Mouse (Mus musculus): Measurements from ENCODE around the gene Atp11c.

The Atp11c gene

DNA sequence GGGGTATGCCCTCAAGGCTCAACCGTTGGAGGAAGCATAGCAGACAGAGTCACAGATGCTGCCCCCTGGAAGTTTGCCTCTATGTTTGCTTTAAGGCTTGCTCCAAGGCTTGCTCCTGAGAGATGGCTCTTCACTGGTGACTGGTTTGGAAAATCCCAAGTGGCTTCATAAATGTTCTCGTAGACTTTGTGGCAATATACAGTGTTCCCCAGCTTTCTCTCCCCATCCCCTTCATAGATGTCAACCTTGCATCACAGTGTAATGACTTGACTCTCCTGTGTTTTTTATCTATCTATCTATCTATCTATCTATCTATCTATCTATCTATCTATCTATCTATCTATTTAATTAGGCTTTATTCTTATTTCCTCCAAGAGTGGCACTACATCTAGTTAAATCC lies at the start of gene Atp11c:
Gene Atp11c (minus strand): TSS at position 101 of the 400 bp plus-strand sequence.
- 87% methylated on average over 2 of the region's 2 CpGs for WGBS

DNA sequence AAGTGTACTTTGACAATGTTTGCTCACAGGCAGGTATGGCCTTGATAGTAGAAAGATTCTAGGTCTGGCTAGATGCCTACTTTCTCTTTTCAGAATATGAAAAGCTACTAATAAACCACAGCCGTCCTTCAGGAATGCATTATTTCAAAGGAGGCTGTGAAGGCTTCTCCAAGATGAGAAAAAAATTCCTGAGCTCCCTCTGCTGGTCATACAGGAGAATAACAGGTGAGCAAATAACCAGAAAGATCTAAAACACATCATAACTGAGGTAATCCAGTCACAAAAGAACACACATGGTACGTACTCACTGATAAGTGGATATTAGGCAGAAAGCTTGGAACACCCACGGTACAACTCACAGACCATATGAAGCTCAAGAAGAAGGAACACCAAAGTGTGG lies 16.7 kb upstream of the Atp11c start:
- WGBS = 23% methylated on average over 3 of the region's 3 CpGs

DNA sequence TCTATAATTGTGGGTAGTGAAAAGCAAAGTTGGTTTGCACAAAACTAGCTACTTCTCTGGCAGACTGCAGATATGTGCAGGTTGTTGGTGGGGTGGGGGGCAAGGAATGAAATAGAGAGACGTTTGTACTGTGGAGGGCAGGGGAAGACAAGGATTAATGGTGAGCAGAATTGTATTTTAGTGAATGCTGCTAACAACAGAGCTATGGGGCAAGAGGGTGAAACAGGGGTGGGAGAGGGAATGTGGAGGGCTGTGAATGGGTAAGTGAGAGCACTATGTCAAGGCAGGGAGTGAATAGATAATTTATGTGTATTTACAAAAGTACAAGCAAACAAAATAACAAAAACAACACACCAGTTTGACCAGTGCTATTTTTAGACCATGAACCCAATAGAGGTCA lies 22.0 kb downstream of the Atp11c start:
- 32% methylated on average over 1 of the region's 1 CpGs for WGBS

DNA sequence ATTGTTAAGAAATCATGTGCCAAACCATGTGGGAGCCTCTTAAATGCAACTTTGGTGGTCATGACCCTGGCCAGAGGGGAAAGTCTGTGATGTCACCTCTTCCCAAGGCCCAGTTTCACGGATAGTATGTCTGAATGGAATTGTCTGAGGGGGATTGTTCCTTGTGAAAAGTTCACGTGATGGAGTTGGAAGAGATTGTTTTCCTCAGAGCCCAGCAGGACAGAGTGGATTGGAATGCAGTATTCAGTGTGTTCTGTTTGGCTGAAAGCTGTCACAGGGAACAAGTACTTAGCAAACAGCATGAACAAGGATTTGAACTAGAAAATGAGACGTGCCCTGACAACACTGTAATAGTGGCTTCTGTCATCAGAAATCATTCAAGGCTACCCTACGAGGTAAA lies 37.3 kb downstream of the Atp11c start:
- 47% methylated on average over 4 of the region's 4 CpGs for WGBS

DNA sequence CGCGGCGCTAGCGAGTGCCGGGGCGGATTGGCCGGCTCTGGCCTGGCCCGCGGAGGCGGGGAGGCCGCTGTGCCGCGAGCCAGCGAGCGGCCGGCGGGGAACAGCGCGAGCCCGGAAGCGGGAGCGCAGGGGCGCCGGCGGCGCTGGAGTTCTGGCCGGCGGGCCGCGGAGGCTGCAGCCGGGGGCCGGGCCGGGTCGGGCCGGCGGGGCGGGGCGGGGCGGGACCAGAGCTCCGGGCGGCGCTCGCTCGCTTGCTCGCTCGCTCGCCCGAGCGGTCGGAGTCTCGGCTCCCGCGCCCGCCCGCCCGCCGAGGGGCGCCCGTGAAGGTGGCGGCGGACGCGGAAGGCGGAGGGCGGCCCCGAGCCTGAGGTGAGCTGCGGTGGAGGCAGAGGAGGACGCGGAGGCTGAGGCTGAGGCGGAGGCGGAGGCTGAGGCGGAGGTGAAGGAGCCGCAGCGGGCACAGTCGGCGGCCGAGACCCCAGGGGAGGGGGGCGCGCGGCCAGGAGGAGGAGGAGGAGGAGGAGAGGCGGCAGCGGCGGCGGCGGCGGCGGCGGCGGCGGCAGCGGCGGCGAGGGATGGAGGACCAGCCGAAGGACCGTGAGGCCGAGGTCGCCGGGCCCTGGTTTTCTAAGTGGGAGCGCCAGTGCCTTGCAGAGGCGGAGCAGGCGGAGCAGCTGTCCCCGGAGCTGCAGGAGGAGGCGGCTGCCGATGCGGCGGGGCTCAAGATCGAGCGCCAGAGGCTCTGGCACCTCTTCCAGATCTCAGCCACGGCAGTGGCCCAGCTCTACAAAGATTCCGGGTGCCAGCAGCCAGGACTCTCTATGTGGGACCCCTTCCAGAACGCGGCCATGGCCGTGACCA lies 44.8 kb downstream of the Atp11c start:
- WGBS = 4% methylated on average over 62 of the region's 113 CpGs

DNA sequence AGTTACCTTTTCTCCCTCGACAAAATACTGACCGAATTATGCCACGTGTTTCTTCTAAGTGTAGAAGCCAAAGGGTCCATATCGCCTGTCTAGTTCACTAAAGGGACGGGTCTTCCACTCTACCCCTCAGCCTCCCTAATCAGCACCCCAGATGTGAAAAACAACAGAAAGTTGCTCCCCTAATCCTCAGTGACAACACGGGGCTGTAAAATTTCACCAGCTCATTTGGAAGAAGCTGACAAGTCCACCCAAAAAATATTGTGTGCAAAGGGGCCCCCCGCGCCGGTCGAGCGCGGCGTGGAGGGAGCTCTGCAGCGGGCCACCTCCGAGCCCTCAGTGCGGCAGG lies 45.4 kb downstream of the Atp11c start:
- WGBS = 5% methylated on average over 16 of the region's 16 CpGs

DNA sequence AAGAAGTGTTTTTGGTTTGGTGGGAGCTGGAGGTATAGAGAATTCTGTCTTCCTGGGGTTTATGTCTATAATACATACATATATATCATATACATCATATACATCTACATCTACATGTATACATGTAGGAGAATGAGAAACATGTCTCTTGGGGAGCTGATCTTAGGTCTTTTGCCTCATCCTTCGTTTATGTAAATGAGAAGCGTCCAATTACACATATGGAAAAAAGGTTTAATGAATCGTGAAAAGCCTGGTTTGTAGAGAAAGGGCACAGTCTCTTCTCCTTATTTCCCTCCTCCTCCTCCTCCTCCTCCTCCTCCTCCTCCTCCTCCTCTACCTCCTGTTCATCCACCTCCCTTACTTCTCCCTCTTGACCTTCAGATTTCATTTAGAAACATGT lies 46.6 kb downstream of the Atp11c start:
- WGBS = 53% methylated on average over 3 of the region's 3 CpGs

DNA sequence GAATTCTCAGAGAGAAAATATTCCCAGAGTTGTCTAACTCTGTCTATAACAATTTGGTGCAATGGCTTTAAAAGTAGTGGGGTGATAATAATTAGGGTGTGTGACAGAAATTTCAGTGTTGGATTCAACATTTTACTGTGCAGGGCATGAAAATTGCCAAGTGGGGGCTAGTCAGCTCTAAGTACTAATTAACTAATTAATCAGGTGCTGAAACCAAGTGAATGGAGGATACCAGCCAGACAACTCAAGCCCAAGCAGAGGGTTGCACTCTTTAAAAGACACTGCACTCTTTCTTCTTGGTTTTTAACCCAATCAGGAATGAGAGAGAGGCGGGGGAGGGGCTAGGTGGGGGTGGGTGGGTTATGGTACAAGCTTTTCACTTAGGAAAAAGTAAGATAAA lies 47.1 kb downstream of the Atp11c start:
- WGBS = 31% methylated on average over 1 of the region's 1 CpGs

DNA sequence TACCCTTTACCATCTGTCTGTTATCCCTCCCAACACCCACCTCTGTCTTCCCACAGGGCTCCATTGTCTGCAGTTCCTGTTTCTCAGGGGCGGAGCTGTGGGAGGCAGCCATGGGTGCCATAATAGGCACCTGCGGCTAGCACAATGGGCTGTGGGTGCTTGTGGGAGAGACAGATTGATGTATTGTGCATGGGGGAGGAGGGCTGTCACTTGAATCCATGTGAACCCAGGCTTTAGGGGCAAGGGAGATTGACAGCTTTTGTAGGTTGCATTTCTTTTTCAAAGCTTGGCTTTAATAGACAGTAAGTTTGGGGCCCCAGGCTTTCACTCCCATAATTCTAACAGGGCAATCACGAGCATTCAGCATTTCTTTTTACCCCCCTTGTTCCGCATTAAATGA lies 48.4 kb downstream of the Atp11c start:
- 73% methylated on average over 4 of the region's 4 CpGs for WGBS

DNA sequence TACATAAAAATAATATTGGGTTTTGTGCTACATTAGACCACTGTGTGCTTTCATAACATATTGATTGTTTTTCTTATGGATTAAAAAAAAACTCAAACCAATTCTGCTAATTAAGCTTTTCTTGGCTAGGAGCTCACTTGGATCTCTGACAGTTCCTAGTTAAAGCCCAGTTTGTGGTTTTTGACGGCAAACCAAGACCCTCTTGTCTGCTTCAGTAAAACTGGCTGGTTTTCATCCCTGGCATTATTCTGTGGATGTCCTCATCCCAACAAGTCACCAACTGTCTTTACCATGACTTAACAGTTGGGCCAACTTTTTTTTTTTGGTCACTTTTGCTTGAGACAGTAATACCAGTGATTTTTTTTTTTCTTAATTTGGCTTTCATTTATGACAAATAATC lies 49.6 kb downstream of the Atp11c start:
- WGBS = 58% methylated on average over 1 of the region's 1 CpGs

DNA sequence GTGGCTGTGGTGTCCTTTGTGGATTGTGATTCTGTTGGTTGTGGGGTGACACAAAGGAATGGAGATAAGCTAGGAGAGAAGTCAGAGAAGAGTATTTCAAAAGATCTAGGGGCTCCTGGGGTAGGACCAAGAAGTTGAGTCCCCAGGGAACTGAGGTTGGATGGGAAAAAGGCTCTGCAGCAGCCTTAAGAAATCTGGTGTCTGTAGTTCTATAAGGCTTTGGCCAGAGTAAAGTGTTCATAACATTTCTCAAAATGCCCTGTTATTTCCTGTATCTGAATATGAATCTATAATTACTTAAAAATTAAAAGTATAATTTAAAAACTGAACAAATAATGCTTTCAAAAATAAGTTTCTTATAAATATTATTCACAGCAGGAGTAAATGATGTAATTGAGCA lies 53.3 kb downstream of the Atp11c start, which contains the start of gene Gm7073:
Gene Gm7073 (minus strand): TSS at position 101 of the 400 bp plus-strand sequence.

DNA sequence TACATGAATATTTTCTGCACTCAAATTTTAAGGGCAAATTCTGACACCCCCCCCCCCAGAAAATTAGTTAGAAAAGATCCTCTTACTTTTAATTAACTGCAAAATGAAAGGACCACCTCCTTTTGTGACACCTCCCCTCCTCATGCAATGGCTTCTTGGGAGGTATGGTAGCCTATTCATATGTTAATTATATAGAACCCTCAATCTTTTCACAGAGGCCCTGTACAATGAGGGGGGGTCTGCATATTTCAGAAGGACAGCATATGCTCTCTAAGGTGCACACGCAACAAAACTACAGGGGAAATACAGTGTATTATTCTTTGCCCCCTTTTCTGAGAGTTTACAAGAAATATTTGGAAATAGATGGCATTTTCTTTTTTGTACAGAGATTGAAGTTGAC lies 94.7 kb downstream of the Atp11c start:
- WGBS = 81% methylated on average over 1 of the region's 1 CpGs

DNA sequence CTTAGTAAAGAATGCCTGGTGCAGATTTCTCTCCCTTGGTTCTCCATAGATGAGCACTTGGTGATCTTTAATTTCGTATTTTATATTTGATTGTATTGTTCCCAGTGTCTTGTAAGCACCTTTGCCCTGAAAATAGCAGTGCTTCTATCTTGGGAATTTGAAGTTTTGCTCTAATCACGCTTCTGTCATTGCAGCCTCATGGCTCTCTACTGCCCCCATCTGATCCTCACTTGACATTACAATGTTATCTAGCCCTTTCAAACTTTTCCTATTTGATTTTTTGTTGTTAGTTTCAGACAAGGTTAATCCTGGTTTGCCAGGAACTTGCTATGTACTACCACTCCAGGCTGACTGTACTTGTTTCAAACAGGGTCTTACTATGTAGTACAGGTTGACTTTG lies 128.7 kb downstream of the Atp11c start:
- WGBS = 21% methylated on average over 2 of the region's 2 CpGs

DNA sequence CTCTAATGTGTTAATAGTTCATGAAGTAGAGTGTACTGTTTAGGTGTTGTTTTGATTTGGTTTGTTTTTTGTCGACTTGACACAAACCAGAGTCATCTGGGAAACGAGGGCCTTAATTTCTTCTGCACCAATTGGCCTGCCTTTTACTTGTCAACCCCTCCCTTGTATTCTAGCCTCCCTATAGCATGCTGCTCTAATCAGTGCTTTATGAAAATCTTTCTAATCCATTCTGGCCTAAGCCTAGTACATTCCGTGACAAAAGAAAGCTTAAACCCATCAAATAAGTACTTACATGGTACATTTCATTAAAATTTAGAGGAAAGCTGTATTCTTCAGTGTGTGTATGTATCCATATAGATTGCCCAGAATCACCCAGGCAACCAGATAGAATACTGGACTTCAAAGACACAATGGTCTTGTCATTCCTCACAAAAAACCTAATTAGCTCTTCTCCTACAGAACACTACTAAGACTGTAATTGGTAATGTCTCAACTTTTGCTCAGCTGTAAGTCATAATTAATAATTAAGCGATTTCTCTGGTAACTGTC lies 177.9 kb downstream of the Atp11c start:
- 43% methylated on average over 4 of the region's 4 CpGs for WGBS

DNA sequence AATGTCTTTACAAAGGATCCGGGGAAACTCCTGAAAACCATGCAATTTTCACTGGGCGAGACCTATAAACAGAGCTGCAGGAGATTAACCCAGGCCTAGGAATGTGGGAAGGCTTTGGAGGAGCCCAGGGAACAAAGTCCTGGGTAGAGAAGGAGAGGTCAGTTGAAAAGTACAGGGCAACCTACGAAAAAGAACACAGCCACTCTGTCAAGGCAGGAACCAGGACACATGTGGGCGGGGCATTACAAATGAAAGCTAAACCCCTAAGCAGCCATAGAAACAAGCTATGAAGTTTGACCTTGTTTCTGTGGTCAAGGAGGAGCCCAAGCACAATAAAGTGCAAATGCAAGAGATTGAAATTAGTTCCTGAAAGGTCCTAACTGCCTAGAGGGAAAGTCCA lies 186.8 kb downstream of the Atp11c start:
- 84% methylated on average over 4 of the region's 4 CpGs for WGBS

DNA sequence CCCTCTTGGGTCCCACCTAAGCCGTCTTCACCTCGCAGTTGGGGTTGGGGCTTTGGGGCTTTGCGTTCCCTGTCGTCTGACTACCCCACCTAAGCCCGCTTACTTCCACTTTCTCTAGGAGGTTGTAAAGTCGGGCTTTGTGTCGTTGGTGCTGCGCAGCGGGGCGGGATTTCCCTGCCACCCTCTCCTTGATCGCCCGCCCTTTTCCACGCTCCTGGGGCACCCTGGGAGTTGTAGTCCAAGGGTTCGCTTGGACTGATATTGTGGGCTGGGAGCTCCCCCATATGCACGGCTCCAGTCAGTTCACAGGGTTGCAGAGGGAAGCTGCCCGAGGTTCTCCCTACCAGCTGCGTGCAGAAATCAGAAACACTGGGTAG lies 187.8 kb downstream of the Atp11c start:
- 3% methylated on average over 17 of the region's 17 CpGs for WGBS

DNA sequence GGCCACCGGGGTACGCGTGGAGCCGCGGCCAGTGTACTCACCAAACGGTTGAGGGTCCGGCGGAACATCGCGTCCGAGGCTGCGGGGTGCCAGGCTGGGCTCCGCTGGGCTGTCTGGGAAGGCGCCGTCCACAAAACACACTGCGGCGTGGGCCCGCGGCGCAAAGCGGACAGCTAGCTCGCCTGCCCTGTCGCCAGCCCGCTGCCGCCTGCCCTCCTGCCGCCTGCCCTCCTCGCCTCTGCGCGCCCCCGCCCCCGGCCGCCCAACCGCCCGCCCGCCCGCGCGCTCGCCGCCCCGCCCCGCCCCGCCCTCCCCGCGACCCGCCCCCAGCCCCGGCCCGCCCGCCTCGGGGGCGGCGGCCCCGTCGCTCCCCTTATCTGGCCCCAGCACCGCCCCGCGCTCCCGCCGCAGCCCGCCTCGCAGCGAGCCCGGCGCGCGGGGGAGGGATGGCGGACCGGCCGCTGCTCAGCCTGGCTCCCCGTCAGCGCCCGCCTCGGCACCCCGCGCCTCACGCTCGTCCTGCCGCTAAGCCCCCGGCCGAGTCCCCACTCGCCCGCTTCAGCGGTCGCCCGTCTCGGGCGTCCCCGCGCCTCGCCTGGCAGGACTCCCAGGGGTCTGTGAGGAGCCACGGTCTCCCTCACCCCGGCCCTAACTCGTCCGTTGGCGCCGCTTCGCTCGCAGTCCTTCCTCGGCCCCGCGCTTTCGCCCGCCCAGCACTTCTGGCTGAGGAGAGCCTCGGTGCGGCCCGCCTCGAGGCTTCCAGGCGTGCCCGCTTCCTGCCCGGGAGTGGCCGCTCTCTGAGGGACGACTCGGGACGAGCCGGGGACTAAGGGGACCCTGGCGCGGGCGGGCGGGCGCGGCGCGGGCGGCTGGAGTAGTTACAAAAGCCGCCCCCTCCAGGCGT lies 188.5 kb downstream of the Atp11c start:
- WGBS = 7% methylated on average over 56 of the region's 126 CpGs

DNA sequence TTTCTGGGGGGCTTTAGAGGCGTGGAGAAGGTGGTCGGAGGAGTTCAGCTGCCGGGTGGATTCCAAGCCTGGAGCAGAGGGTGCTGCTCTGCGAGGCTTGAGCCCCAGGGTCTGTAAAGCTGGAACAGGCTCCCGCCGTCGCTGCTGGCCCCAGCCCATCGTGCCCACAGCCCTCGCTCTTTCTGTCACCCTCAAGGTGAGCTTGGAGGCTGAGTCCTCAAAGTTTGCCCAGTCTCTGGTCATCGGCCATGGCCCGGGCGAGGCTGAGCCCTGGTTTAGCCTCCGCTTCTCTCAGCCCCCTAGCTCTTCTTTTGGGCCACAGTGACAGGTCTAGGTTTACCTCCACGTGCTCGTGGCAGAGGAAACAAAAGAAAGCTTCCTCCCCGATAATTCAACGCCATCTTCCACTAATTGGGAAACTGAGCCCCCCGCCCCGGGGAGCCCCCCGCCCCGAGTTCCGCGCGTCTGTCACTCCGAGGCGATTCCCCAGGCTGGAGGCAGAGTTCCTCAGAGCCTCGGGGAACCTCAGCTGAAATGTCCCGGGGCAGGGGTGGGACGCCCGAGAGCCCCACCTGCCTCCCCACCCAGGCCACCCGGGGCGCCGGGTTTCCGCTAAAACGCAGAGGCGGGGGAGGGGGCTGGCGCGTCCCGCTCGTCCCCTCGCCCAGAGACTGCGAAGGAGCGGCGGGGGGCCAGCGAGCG lies 189.3 kb downstream of the Atp11c start:
- 11% methylated on average over 42 of the region's 46 CpGs for WGBS

DNA sequence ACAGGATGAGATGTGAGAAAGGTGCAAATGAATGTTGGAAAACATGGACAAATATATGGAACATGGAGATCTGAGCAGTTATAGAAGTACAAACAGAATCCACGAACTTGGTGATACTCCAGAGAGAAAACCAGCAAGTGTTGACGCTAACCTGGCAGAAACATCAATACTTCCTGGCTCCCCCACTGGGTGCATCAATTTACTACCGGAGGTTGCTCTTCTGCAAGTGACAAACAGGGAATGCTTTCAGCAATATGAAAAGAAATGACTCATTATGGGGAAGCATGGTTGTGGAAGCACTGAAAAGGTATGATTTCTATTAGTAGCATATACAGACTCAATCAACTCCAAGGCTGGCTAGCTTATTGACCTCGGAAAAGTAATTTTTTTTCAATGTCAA lies 198.2 kb downstream of the Atp11c start:
- 62% methylated on average over 4 of the region's 4 CpGs for WGBS

DNA sequence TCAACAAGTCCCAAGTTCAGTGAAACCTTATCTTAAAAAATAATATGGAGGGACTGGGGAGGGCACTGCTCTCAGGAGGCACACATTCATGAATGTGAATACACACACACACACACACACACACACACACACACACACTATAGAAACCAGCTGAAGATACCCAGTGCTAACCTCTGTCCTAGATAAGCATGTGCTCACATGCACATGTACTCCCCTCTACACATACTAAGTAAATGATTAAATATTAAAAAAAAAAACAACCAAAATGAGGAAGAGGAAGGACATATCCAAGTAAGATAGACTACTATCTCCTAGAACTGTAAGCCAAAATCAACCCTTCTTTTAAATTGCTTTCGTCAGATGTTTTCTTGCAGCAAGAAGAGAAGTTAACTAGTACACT lies 205.6 kb downstream of the Atp11c start:
- 82% methylated on average over 1 of the region's 1 CpGs for WGBS

DNA sequence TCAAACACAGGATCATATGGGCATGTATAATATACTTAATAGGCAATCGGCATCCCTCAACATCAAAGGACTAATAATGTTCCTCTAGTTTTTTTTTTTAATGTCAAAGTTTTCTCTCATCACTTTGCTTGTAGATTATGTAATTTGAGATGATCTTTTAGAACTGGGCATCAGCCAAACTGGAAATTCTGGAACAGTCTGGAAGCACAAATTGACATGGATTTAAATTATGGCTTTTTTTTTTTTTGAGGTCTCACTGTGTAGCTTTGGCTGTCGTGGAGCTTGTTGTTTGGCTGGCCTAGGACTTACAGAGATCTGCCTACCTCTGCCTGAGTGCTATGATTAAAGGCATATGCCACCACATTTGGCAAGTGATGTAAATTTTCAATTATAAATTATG lies 210.8 kb downstream of the Atp11c start:
- WGBS = 79% methylated on average over 2 of the region's 2 CpGs

DNA sequence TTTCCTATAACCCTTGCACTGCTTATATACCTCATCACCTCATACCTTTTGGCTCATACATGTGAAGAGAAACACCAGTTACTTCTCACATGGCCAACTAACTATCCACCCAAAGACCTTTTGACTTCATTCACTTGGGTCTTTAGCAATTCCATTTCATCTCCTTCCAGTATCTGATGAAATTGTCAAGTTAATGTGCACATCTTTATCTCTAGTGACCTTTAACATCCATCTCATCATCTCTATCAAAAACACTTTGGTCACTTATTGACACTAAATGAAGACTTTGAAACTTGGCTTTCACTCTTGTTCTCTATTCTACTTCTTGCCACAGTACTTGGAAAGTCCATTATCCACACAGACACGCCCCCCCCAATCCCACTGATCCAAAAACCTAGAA lies 243.8 kb downstream of the Atp11c start:
- WGBS = 93% methylated on average over 1 of the region's 1 CpGs
